Mouse (Mus musculus) spleen, postnatal 14 days (tissue): ENCODE measurements around the gene Ccdc27.

Experiments
- DNase-seq, 2 experiments: peaks; one replicate each; pipeline ENCODE4 v3.0.0; 2021 to 2022; ENCODE audit warnings: low spot score in 2 of 2

Gene Ccdc27

GRCm38 (mm10) chr4:154025641-154026440 lies 16.6 kb downstream of the Ccdc27 start, which contains the start of gene Smim1:
Gene Smim1 (minus strand): TSS chr4:154026230.
- peak; percentile 44 to 51 for DNase-seq

- no peak for DNase-seq
Measured at GRCm38 (mm10) chr4:154024729-154025521, 17.6 kb downstream of the Ccdc27 start.

- peak; percentile 25 to 47 for DNase-seq
Measured at GRCm38 (mm10) chr4:154023754-154024601, 18.5 kb downstream of the Ccdc27 start.

GRCm38 (mm10) chr4:154022844-154023243 lies 19.6 kb downstream of the Ccdc27 start:
- DNase-seq, result no peak

GRCm38 (mm10) chr4:154022407-154022806 lies 20.1 kb downstream of the Ccdc27 start:
- DNase-seq, result no peak

- no peak for DNase-seq
Measured at GRCm38 (mm10) chr4:154021432-154021831, 21.0 kb downstream of the Ccdc27 start.

GRCm38 (mm10) chr4:154019571-154019970 lies 22.9 kb downstream of the Ccdc27 start:
- DNase-seq, result peak in 1 of 2 experiments; percentile 38

- no peak for DNase-seq
Measured at GRCm38 (mm10) chr4:154015476-154015875, 27.0 kb downstream of the Ccdc27 start.

- no peak for DNase-seq
Measured at GRCm38 (mm10) chr4:154012132-154012882, 30.2 kb downstream of the Ccdc27 start.

GRCm38 (mm10) chr4:154011646-154012089 lies 30.8 kb downstream of the Ccdc27 start, which contains the start of gene Lrrc47:
Gene Lrrc47 (plus strand): TSS chr4:154011731.
- peak; percentile 62 to 71 for DNase-seq

- DNase-seq, result no peak
Measured at GRCm38 (mm10) chr4:154010907-154011645, 31.4 kb downstream of the Ccdc27 start.

- DNase-seq, result no peak
Measured at GRCm38 (mm10) chr4:154007759-154008158, 34.7 kb downstream of the Ccdc27 start.

- no peak for DNase-seq
Measured at GRCm38 (mm10) chr4:154006264-154006663, 36.2 kb downstream of the Ccdc27 start.

- no peak for DNase-seq
Measured at GRCm38 (mm10) chr4:154005488-154005887, 37.0 kb downstream of the Ccdc27 start.

GRCm38 (mm10) chr4:153993505-153993904 lies 49.0 kb downstream of the Ccdc27 start:
- DNase-seq, result no peak

- no peak for DNase-seq
Measured at GRCm38 (mm10) chr4:153992715-153993114, 49.8 kb downstream of the Ccdc27 start.

GRCm38 (mm10) chr4:153980470-153980869 lies 62.0 kb downstream of the Ccdc27 start:
- DNase-seq, result no peak

- peak in 1 of 2 experiments; percentile 11 for DNase-seq
Measured at GRCm38 (mm10) chr4:153979243-153979642, 63.2 kb downstream of the Ccdc27 start.
